Mouse (Mus musculus): ENCODE results near the gene Ncln. TPM values are rescaled to one million over a fixed set of nuclear protein-coding genes. Genes with fewer than 3 reads are reported as not detected.
A peak's percentile ranks its signal among the peaks of the same experiment; 100 is the strongest.

The Ncln gene
- polyA plus RNA-seq, 1 experiment: 122 TPM

GRCm38 (mm10) chr10:81464405-81465264 lies 31.6 kb downstream of the Ncln start:
- Histone ChIP-seq H3K36me3 (ENCODE audit: control insufficient read depth, insufficient read depth) (no peaks in the 10 kb centered on the region), H3K27me3 (ENCODE audit: control insufficient read depth, insufficient read depth, insufficient read length) (peaks cover 36% of the 10 kb centered on the region), H3K4me3 (ENCODE audit: insufficient read depth, poor library complexity, severe bottlenecking) (no peak overlapping the region), H3K79me3 (ENCODE audit: low read depth) (no peaks in the 10 kb centered on the region), H3K79me2 (ENCODE audit: control insufficient read depth, insufficient read depth) (no peaks in the 10 kb centered on the region), H3ac (ENCODE audit: control insufficient read depth, insufficient read length, low read depth) (peak overlapping the region; percentile 2)
- TF ChIP-seq CEBPB (IDR thresholded peaks at IDR 0.05; ENCODE audit: low read depth) (no peak), FOSL1 (IDR thresholded peaks at IDR 0.05; ENCODE audit: insufficient read depth, low read length, poor library complexity, severe bottlenecking) (no peak), MYOD1 (IDR thresholded peaks at IDR 0.05; ENCODE audit: control insufficient read depth, insufficient read length, low read depth) (no peak), USF1 (IDR thresholded peaks at IDR 0.05; ENCODE audit: low read depth) (no peak)

GRCm38 (mm10) chr10:81463531-81463930 lies 32.7 kb downstream of the Ncln start:
- TF ChIP-seq MYOD1 (IDR thresholded peaks at IDR 0.05; ENCODE audit: control insufficient read depth, insufficient read length, low read depth): no peak
- Histone ChIP-seq H3K79me2 (ENCODE audit: control insufficient read depth, insufficient read depth) (no peaks in the 10 kb centered on the region), H3K79me3 (ENCODE audit: low read depth) (no peaks in the 10 kb centered on the region), H3K4me3 (ENCODE audit: insufficient read depth, poor library complexity, severe bottlenecking) (no peak overlapping the region), H3ac (ENCODE audit: control insufficient read depth, insufficient read length, low read depth) (no peak overlapping the region), H3K36me3 (ENCODE audit: control insufficient read depth, insufficient read depth) (no peaks in the 10 kb centered on the region), H3K27me3 (ENCODE audit: control insufficient read depth, insufficient read depth, insufficient read length) (peaks cover 25% of the 10 kb centered on the region)

- Histone ChIP-seq H3K79me3 (ENCODE audit: low read depth) (no peaks in the 10 kb centered on the region), H3K27me3 (ENCODE audit: control insufficient read depth, insufficient read depth, insufficient read length) (peaks cover 19% of the 10 kb centered on the region), H3ac (ENCODE audit: control insufficient read depth, insufficient read length, low read depth) (no peak overlapping the region), H3K36me3 (ENCODE audit: control insufficient read depth, insufficient read depth) (no peaks in the 10 kb centered on the region), H3K79me2 (ENCODE audit: control insufficient read depth, insufficient read depth) (no peaks in the 10 kb centered on the region), H3K4me3 (ENCODE audit: insufficient read depth, poor library complexity, severe bottlenecking) (no peak overlapping the region)
- TF ChIP-seq FOSL1 (IDR thresholded peaks at IDR 0.05; ENCODE audit: insufficient read depth, low read length, poor library complexity, severe bottlenecking): no peak
These were observed 33.3 kb downstream of the Ncln start for GRCm38 (mm10) chr10:81462917-81463316.

GRCm38 (mm10) chr10:81462415-81462804 lies 33.8 kb downstream of the Ncln start:
- H3K4me3 ChIP-seq (ENCODE audit: insufficient read depth, poor library complexity, severe bottlenecking): no peak overlapping the region
- no peaks in the 10 kb centered on the region for H3K79me2 ChIP-seq (ENCODE audit: control insufficient read depth, insufficient read depth)
- no peaks in the 10 kb centered on the region for H3K36me3 ChIP-seq (ENCODE audit: control insufficient read depth, insufficient read depth)
- no peaks in the 10 kb centered on the region for H3K79me3 ChIP-seq (ENCODE audit: low read depth)
- TF ChIP-seq FOSL1 (IDR thresholded peaks at IDR 0.05; ENCODE audit: insufficient read depth, low read length, poor library complexity, severe bottlenecking) (no peak), CEBPB (IDR thresholded peaks at IDR 0.05; ENCODE audit: low read depth) (no peak), MYOG (IDR thresholded peaks at IDR 0.05; ENCODE audit: control insufficient read depth, extremely low read depth, insufficient read length) (no peak), USF1 (IDR thresholded peaks at IDR 0.05; ENCODE audit: low read depth) (no peak), CTCF (IDR thresholded peaks at IDR 0.05; ENCODE audit: control insufficient read depth, insufficient read depth, insufficient read length) (no peak), MAX (IDR thresholded peaks at IDR 0.05) (no peak), MYOD1 (IDR thresholded peaks at IDR 0.05; ENCODE audit: control insufficient read depth, insufficient read length, low read depth) (no peak)
- no peak overlapping the region for H3ac ChIP-seq (ENCODE audit: control insufficient read depth, insufficient read length, low read depth)
- peaks cover 14% of the 10 kb centered on the region for H3K27me3 ChIP-seq (ENCODE audit: control insufficient read depth, insufficient read depth, insufficient read length)

GRCm38 (mm10) chr10:81461673-81462414 lies 34.3 kb downstream of the Ncln start:
- H3K4me3 ChIP-seq (ENCODE audit: insufficient read depth, poor library complexity, severe bottlenecking): no peak overlapping the region
- TF ChIP-seq FOSL1 (IDR thresholded peaks at IDR 0.05; ENCODE audit: insufficient read depth, low read length, poor library complexity, severe bottlenecking): no peak
- no peak for TF ChIP-seq USF1 (IDR thresholded peaks at IDR 0.05; ENCODE audit: low read depth)
- no peak for TF ChIP-seq MYOG (IDR thresholded peaks at IDR 0.05; ENCODE audit: control insufficient read depth, extremely low read depth, insufficient read length)
- no peak for TF ChIP-seq MAX (IDR thresholded peaks at IDR 0.05)
- no peak for TF ChIP-seq CEBPB (IDR thresholded peaks at IDR 0.05; ENCODE audit: low read depth)
- TF ChIP-seq MYOD1 (IDR thresholded peaks at IDR 0.05; ENCODE audit: control insufficient read depth, insufficient read length, low read depth): no peak
- TF ChIP-seq CTCF (IDR thresholded peaks at IDR 0.05; ENCODE audit: control insufficient read depth, insufficient read depth, insufficient read length): no peak

GRCm38 (mm10) chr10:81460951-81461350 lies 35.2 kb downstream of the Ncln start:
- H3K79me3 ChIP-seq (ENCODE audit: low read depth): no peaks in the 10 kb centered on the region
- no peaks in the 10 kb centered on the region for H3K36me3 ChIP-seq (ENCODE audit: control insufficient read depth, insufficient read depth)
- no peak overlapping the region for H3K4me3 ChIP-seq (ENCODE audit: insufficient read depth, poor library complexity, severe bottlenecking)
- no peak overlapping the region for H3ac ChIP-seq (ENCODE audit: control insufficient read depth, insufficient read length, low read depth)
- TF ChIP-seq CTCF (IDR thresholded peaks at IDR 0.05; ENCODE audit: control insufficient read depth, insufficient read depth, insufficient read length) (no peak), MAX (IDR thresholded peaks at IDR 0.05) (no peak), CEBPB (IDR thresholded peaks at IDR 0.05; ENCODE audit: low read depth) (no peak), USF1 (IDR thresholded peaks at IDR 0.05; ENCODE audit: low read depth) (no peak), FOSL1 (IDR thresholded peaks at IDR 0.05; ENCODE audit: insufficient read depth, low read length, poor library complexity, severe bottlenecking) (no peak), MYOG (IDR thresholded peaks at IDR 0.05; ENCODE audit: control insufficient read depth, extremely low read depth, insufficient read length) (no peak), MYOD1 (IDR thresholded peaks at IDR 0.05; ENCODE audit: control insufficient read depth, insufficient read length, low read depth) (no peak)
- no peaks in the 10 kb centered on the region for H3K79me2 ChIP-seq (ENCODE audit: control insufficient read depth, insufficient read depth)
- no peaks in the 10 kb centered on the region for H3K27me3 ChIP-seq (ENCODE audit: control insufficient read depth, insufficient read depth, insufficient read length)

More at GRCm38 (mm10) chr10:81461673-81462414, 34.3 kb downstream of the Ncln start:
- H3K36me3 ChIP-seq (ENCODE audit: control insufficient read depth, insufficient read depth): no peaks in the 10 kb centered on the region
- H3ac ChIP-seq (ENCODE audit: control insufficient read depth, insufficient read length, low read depth): no peak overlapping the region
- H3K79me2 ChIP-seq (ENCODE audit: control insufficient read depth, insufficient read depth): no peaks in the 10 kb centered on the region
- no peaks in the 10 kb centered on the region for H3K79me3 ChIP-seq (ENCODE audit: low read depth)
- H3K27me3 ChIP-seq (ENCODE audit: control insufficient read depth, insufficient read depth, insufficient read length): peaks cover 8% of the 10 kb centered on the region
